Mouse (Mus musculus): ENCODE results near the gene Selenow. TPM values are rescaled to one million over a fixed set of nuclear protein-coding genes. Genes with fewer than 3 reads are reported as not detected.

Gene Selenow
- polyA plus RNA-seq, 1 experiment from 2014 or later = 802 TPM

DNA sequence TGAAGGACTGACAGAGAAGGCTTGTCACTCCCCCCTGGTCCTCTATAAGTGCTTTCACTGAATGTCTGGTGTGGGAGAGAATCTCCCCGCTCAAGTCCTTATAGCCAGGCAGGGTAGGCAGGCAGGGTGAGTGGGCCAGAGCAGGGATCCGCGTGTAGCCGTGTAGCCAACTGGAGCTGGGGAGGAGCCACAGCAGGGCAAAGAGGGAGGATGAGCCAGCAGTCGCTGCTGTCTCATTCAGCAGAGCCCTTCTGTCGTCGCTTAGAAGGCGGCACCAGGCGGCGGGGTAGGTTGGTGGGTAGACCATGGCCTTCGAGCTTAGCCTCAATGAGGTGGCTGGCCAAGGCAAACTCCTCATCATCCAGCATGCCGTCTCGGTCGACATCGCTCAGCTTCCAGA, 27.8 kb upstream of the Selenow start:
- Histone ChIP-seq H3K9me3 (ENCODE audit: control insufficient read depth, low read length) (no peaks in the 10 kb centered on the region; the same call in 1 of the 2 replicates), H3K4me1 (replicated peaks; ENCODE audit: control insufficient read depth, insufficient read depth, low read length) (peaks cover 6% of the 10 kb centered on the region), H3K9ac (ENCODE audit: low read length) (no peak overlapping the region), H3K27me3 (replicated peaks; ENCODE audit: control insufficient read depth, insufficient read depth, low read length) (no peaks in the 10 kb centered on the region), H3K27ac (ENCODE audit: low read depth) (no peak overlapping the region), H3K36me3 (ENCODE audit: control insufficient read depth, insufficient read depth, low read length) (peaks cover 28% of the 10 kb centered on the region), H3K4me3 (ENCODE audit: low read depth, low read length) (no peak overlapping the region), H3K4me2 (ENCODE audit: low read length) (no peak overlapping the region)
- ATAC-seq (replicated peaks; ENCODE audit: low FRiP score, low TSS enrichment, low read depth) (no peak), DNase-seq (ENCODE audit: low spot score) (no peak)
- 90% methylated on average over 15 of the region's 15 CpGs for WGBS

DNA sequence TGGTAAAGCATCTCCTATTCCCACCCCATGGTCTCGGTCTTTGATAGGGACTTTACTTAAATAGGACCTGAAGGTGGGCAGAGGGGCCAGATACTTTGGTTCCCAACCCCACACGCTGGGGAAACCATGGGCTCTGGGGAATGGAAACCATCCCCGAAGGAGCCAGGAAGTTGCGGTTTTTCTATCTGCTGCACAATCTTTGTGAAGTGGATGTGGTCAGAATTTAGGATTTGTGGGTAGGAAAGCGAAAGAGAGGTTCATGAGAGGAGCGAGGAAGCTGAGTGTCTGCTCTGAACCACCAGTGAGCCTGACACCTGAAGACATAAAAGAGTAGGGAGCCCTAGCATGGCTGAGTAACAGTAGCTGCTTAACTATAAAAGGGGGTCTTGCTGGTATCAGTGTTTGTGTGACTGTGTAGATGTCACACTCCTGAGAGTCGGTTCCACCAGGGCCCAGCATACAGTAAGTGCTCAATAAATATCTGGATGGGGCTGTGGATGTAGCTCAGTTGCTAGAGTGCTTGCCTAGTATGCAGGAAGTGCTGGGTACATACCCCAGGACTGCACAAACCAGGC, 27.1 kb upstream of the Selenow start:
- Histone ChIP-seq H3K9ac (ENCODE audit: low read length) (no peak overlapping the region), H3K4me2 (ENCODE audit: low read length) (no peak overlapping the region), H3K27ac (ENCODE audit: low read depth) (0 out of 2 replicates have a peak overlapping the region, but pooled peaks have one; percentile 33)

DNA sequence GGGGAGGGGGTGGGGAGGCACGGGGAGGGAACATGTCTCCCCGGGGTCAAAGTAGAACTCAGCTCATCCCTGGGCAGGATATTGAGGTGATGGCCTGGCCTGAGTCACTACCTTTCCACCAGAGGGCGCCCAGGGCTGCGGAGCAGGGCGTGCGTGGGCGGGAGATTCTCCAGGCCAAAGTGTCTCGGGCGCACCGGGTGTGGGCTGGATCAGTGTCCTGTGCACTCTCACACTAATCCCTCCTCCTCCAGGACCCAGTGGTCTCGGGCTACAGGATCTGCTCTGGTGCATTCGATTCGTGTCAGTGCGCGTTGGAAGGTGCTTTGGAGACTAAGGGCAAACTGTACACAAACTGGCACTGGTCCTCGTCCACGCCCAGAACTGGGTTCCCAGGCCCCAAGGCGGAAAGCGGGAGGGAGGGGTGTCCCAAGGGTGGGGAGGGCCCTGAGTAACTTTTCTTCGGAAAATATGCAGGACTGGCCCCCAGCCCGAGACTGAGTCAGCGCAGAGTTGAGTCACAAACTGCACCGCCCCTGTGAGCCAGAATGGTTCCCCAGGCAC, 26.3 kb upstream of the Selenow start:
- WGBS = 5% methylated on average over 23 of the region's 23 CpGs
- Histone ChIP-seq H3K4me3 (ENCODE audit: low read depth, low read length) (peak overlapping the region; percentile 15), H3K27me3 (replicated peaks; ENCODE audit: control insufficient read depth, insufficient read depth, low read length) (no peaks in the 10 kb centered on the region), H3K36me3 (ENCODE audit: control insufficient read depth, insufficient read depth, low read length) (peaks cover 40% of the 10 kb centered on the region), H3K27ac (ENCODE audit: low read depth) (peak overlapping the region; percentile 33; the same call in 1 of the 2 replicates), H3K4me2 (ENCODE audit: low read length) (peak overlapping the region; percentile 48), H3K9me3 (ENCODE audit: control insufficient read depth, low read length) (no peaks in the 10 kb centered on the region; the same call in 1 of the 2 replicates), H3K9ac (ENCODE audit: low read length) (peak overlapping the region; percentile 11; the same call in 1 of the 2 replicates), H3K4me1 (replicated peaks; ENCODE audit: control insufficient read depth, insufficient read depth, low read length) (peaks cover 15% of the 10 kb centered on the region)
- ATAC-seq (replicated peaks; ENCODE audit: low FRiP score, low TSS enrichment, low read depth) (peak; percentile 62), DNase-seq (ENCODE audit: low spot score) (peak; percentile 92)

More for the DNA sequence above, 27.1 kb upstream of the Selenow start:
- no peak for DNase-seq (ENCODE audit: low spot score)
- Histone ChIP-seq H3K36me3 (ENCODE audit: control insufficient read depth, insufficient read depth, low read length) (peaks cover 31% of the 10 kb centered on the region), H3K9me3 (ENCODE audit: control insufficient read depth, low read length) (no peaks in the 10 kb centered on the region; the same call in 1 of the 2 replicates), H3K4me3 (ENCODE audit: low read depth, low read length) (no peak overlapping the region), H3K4me1 (replicated peaks; ENCODE audit: control insufficient read depth, insufficient read depth, low read length) (peaks cover 13% of the 10 kb centered on the region), H3K27me3 (replicated peaks; ENCODE audit: control insufficient read depth, insufficient read depth, low read length) (no peaks in the 10 kb centered on the region)
- 86% methylated on average over 7 of the region's 7 CpGs for WGBS
- ATAC-seq (replicated peaks; ENCODE audit: low FRiP score, low TSS enrichment, low read depth) = no peak

- Histone ChIP-seq H3K9me3 (ENCODE audit: control insufficient read depth, low read length) (no peaks in the 10 kb centered on the region), H3K27ac (ENCODE audit: low read depth) (no peak overlapping the region), H3K4me1 (replicated peaks; ENCODE audit: control insufficient read depth, insufficient read depth, low read length) (peaks cover 15% of the 10 kb centered on the region), H3K9ac (ENCODE audit: low read length) (no peak overlapping the region), H3K27me3 (replicated peaks; ENCODE audit: control insufficient read depth, insufficient read depth, low read length) (no peaks in the 10 kb centered on the region), H3K36me3 (ENCODE audit: control insufficient read depth, insufficient read depth, low read length) (peaks cover 47% of the 10 kb centered on the region), H3K4me2 (ENCODE audit: low read length) (peak overlapping the region; percentile 48), H3K4me3 (ENCODE audit: low read depth, low read length) (no peak overlapping the region)
- WGBS = 36% methylated on average over 4 of the region's 4 CpGs
- ATAC-seq (replicated peaks; ENCODE audit: low FRiP score, low TSS enrichment, low read depth) (no peak), DNase-seq (ENCODE audit: low spot score) (no peak)
Observed at GRCm38 (mm10) chr7:15947653-15948260, 25.6 kb upstream of the Selenow start.

GRCm38 (mm10) chr7:15945721-15946536, 23.7 kb upstream of the Selenow start, which contains the start of gene Nop53:
Gene Nop53 (minus strand): TSS chr7:15946074.
- H3K4me2 ChIP-seq (ENCODE audit: low read length) = peak within 1 kb of the TSS; percentile 95
- H3K36me3 ChIP-seq (ENCODE audit: control insufficient read depth, insufficient read depth, low read length) = peaks cover 54% of the 10 kb centered on the region
- H3K4me1 ChIP-seq (replicated peaks; ENCODE audit: control insufficient read depth, insufficient read depth, low read length) = peaks cover 15% of the 10 kb centered on the region
- H3K27me3 ChIP-seq (replicated peaks; ENCODE audit: control insufficient read depth, insufficient read depth, low read length) = no peaks in the 10 kb centered on the region
- DNase-seq (ENCODE audit: low spot score) (peak; percentile 98), ATAC-seq (replicated peaks; ENCODE audit: low FRiP score, low TSS enrichment, low read depth) (peak; percentile 93)
- peak within 1 kb of the TSS; percentile 92 for H3K4me3 ChIP-seq (ENCODE audit: low read depth, low read length)
- H3K27ac ChIP-seq (ENCODE audit: low read depth) = peak within 1 kb of the TSS; percentile 84
- peak within 1 kb of the TSS; percentile 65 for H3K9ac ChIP-seq (ENCODE audit: low read length)
- WGBS = 2% methylated on average over 59 of the region's 59 CpGs
- no peaks in the 10 kb centered on the region for H3K9me3 ChIP-seq (ENCODE audit: control insufficient read depth, low read length)

- no peak for ATAC-seq (replicated peaks; ENCODE audit: low FRiP score, low TSS enrichment, low read depth)
- Histone ChIP-seq H3K9me3 (ENCODE audit: control insufficient read depth, low read length) (no peaks in the 10 kb centered on the region), H3K4me3 (ENCODE audit: low read depth, low read length) (peak overlapping the region; percentile 92), H3K9ac (ENCODE audit: low read length) (peak overlapping the region; percentile 65), H3K4me1 (replicated peaks; ENCODE audit: control insufficient read depth, insufficient read depth, low read length) (peaks cover 15% of the 10 kb centered on the region), H3K36me3 (ENCODE audit: control insufficient read depth, insufficient read depth, low read length) (peaks cover 54% of the 10 kb centered on the region), H3K27me3 (replicated peaks; ENCODE audit: control insufficient read depth, insufficient read depth, low read length) (no peaks in the 10 kb centered on the region), H3K4me2 (ENCODE audit: low read length) (peak overlapping the region; percentile 95), H3K27ac (ENCODE audit: low read depth) (peak overlapping the region; percentile 84; the same call in 1 of the 2 replicates)
- 6% methylated on average over 8 of the region's 8 CpGs for WGBS
- no peak for DNase-seq (ENCODE audit: low spot score)
Observed at GRCm38 (mm10) chr7:15945211-15945610, 23.0 kb upstream of the Selenow start.

- Histone ChIP-seq H3K9me3 (ENCODE audit: control insufficient read depth, low read length) (no peaks in the 10 kb centered on the region), H3K27ac (ENCODE audit: low read depth) (no peak overlapping the region), H3K36me3 (ENCODE audit: control insufficient read depth, insufficient read depth, low read length) (peaks cover 55% of the 10 kb centered on the region), H3K9ac (ENCODE audit: low read length) (no peak overlapping the region), H3K27me3 (replicated peaks; ENCODE audit: control insufficient read depth, insufficient read depth, low read length) (no peaks in the 10 kb centered on the region), H3K4me3 (ENCODE audit: low read depth, low read length) (no peak overlapping the region), H3K4me2 (ENCODE audit: low read length) (peak overlapping the region; percentile 95; the same call in 1 of the 2 replicates), H3K4me1 (replicated peaks; ENCODE audit: control insufficient read depth, insufficient read depth, low read length) (peaks cover 15% of the 10 kb centered on the region)
- ATAC-seq (replicated peaks; ENCODE audit: low FRiP score, low TSS enrichment, low read depth) (no peak), DNase-seq (ENCODE audit: low spot score) (no peak)
- WGBS = 96% methylated on average over 1 of the region's 1 CpGs
Observed at GRCm38 (mm10) chr7:15944311-15944710, 22.1 kb upstream of the Selenow start.

DNA sequence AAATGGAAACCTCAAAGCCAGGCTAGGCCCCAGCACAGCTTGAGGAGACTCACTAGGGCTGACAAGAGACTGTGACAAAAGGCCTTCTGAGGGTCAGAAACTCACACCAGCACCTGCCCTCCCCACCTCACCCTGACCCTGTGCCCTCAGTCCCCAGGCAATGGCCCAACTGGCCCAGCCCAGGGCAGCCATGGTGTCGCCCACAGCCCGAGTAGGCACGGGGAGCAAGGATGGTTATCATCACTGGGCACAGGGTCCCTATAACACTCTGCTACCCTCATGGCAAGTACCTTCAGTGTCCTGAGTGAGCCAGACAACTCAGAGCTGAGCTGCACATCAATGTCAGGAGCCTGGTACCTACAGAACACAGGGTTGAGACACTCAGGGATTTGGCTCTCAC, 16.4 kb upstream of the Selenow start:
- Histone ChIP-seq H3K9ac (ENCODE audit: low read length) (no peak overlapping the region), H3K36me3 (ENCODE audit: control insufficient read depth, insufficient read depth, low read length) (peaks cover 81% of the 10 kb centered on the region), H3K4me2 (ENCODE audit: low read length) (no peak overlapping the region), H3K9me3 (ENCODE audit: control insufficient read depth, low read length) (no peaks in the 10 kb centered on the region), H3K27ac (ENCODE audit: low read depth) (no peak overlapping the region), H3K4me3 (ENCODE audit: low read depth, low read length) (no peak overlapping the region), H3K27me3 (replicated peaks; ENCODE audit: control insufficient read depth, insufficient read depth, low read length) (no peaks in the 10 kb centered on the region), H3K4me1 (replicated peaks; ENCODE audit: control insufficient read depth, insufficient read depth, low read length) (no peaks in the 10 kb centered on the region)
- ATAC-seq (replicated peaks; ENCODE audit: low FRiP score, low TSS enrichment, low read depth) (no peak), DNase-seq (ENCODE audit: low spot score) (no peak)
- WGBS = 97% methylated on average over 3 of the region's 3 CpGs
